Mouse (Mus musculus) right cerebral cortex, postnatal 14 days (tissue): ENCODE data around the gene Gprc6a.

Experiments
- DNase-seq: peaks from one replicate; pipeline ENCODE4 v3.0.0; 2022

Gprc6a gene

DNA sequence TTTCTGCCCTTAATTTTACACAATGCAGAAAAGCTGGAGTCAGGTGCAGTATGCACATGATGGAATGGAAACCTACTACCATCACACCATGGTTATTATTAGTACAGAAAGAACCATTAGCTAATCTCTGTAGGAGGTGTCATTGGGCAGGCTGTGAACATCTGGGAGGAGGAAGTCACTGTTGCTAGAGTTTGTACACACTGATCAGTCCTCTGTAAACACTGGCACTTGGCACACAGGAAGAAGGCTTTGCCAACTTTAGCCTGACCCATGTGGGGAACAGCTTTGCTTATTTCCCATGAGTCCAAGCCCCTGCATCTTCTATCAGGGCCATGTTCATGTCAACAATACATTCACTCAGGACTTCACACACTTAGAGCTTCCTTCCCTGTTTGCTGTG is 46.3 kb downstream of the Gprc6a start:
- no peak for DNase-seq

DNA sequence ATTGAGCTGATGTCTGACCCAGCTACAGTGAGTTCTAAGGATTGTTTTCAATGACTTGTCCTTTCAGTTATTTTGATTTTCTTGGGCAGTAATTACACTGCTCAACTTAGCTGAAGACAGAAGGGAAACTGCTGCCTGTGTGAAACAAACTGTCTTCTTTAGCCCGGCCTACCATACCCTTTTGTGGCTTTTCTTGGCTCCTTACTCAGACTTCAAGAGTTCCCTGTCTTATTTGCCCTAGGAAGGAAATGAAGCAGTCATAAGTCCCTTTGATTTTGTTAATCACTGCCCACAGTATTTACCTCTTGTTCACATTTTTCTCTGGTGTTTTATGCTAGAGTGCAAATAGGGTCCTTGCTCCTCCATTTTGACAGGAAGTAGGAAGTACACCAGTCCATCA is 46.9 kb downstream of the Gprc6a start:
- DNase-seq: no peak

DNA sequence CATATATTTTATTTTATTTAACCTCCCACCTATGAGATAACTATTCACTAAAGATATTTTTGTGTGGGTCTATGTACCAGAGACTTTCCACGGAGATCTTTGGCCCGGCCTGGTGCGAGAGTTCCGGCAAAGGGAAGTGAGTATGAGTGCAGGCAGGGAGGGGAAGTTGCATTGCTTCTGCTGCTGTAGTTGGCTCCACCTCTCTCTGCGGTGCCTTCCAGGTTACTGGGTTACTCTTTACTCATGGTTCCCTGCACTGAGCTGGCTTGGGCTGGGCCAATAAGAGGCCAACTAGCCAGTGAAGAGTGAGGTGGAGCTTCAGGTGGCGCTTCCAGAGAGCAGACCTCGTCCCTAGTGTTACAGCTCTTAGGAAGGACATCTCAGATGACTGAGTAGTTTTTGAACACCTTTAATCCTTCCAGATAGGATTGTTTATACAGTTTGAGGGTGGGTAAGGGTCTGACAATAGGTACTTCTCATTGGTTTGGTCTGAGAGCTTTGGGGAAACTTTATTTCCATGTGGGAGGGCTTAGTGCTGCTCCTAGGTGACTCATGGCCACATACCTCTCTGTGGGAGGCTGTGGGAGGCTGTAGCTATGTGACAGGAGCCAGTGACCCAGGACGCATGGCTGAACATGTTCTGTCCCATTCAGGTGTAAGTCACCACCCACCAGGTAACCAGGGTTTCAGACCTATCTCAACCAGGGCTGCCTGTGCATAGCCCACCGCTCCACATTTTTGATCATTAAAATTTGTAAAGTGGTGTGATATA is 59.9 kb downstream of the Gprc6a start:
- DNase-seq: no peak
